Mouse (Mus musculus): ENCODE data around the gene Rnf183. TPM values are rescaled to one million over a fixed set of nuclear protein-coding genes. Genes with fewer than 3 reads are reported as not detected.

Rnf183 gene
- polyA plus RNA-seq, 2 experiments, result 0.14 TPM; not detected in 1

GRCm38 (mm10) chr4:62385439-62385838, 49.6 kb downstream of the Rnf183 start:
- Histone ChIP-seq H3K4me3 (replicated peaks; ENCODE audit: low read length) (no peak overlapping the region), H3K27ac (replicated peaks; ENCODE audit: low read depth, low read length) (no peak overlapping the region), H3K36me3 (ENCODE audit: control insufficient read depth, insufficient read depth, low read length) (peaks cover 25% of the 10 kb centered on the region), H3K4me1 (ENCODE audit: control insufficient read depth, insufficient read depth, low read length) (no peaks in the 10 kb centered on the region), H3K27me3 (ENCODE audit: control insufficient read depth, insufficient read depth, low read length) (no peaks in the 10 kb centered on the region), H3K4me2 (replicated peaks; ENCODE audit: low read depth, low read length, severe bottlenecking) (no peak overlapping the region), H3K9me3 (ENCODE audit: control insufficient read depth, low read length) (no peaks in the 10 kb centered on the region), H3K9ac (ENCODE audit: low read depth, low read length, severe bottlenecking) (no peak overlapping the region)
- WGBS, result 90% methylated on average over 7 of the region's 7 CpGs
- ATAC-seq (ENCODE audit: low FRiP score, low read depth) (no peak), DNase-seq (ENCODE audit: low spot score) (no peak)
- TF ChIP-seq POLR2A (IDR thresholded peaks at IDR 0.05; ENCODE audit: borderline replicate concordance, extremely low read depth, insufficient read depth, insufficient read length), result no peak

GRCm38 (mm10) chr4:62384159-62384558, 50.9 kb downstream of the Rnf183 start:
- H3K9me3 ChIP-seq (ENCODE audit: control insufficient read depth, low read length), result no peaks in the 10 kb centered on the region
- DNase-seq (ENCODE audit: low spot score) (no peak), ATAC-seq (ENCODE audit: low FRiP score, low read depth) (no peak)
- WGBS, result 88% methylated on average over 1 of the region's 1 CpGs
- H3K4me2 ChIP-seq (replicated peaks; ENCODE audit: low read depth, low read length, severe bottlenecking), result no peak overlapping the region
- H3K27ac ChIP-seq (replicated peaks; ENCODE audit: low read depth, low read length), result no peak overlapping the region
- peaks cover 19% of the 10 kb centered on the region for H3K36me3 ChIP-seq (ENCODE audit: control insufficient read depth, insufficient read depth, low read length)
- H3K27me3 ChIP-seq (ENCODE audit: control insufficient read depth, insufficient read depth, low read length), result no peaks in the 10 kb centered on the region
- TF ChIP-seq POLR2A (IDR thresholded peaks at IDR 0.05; ENCODE audit: borderline replicate concordance, extremely low read depth, insufficient read depth, insufficient read length), result no peak
- no peak overlapping the region for H3K4me3 ChIP-seq (replicated peaks; ENCODE audit: low read length)
- no peak overlapping the region for H3K9ac ChIP-seq (ENCODE audit: low read depth, low read length, severe bottlenecking)
- H3K4me1 ChIP-seq (ENCODE audit: control insufficient read depth, insufficient read depth, low read length), result no peaks in the 10 kb centered on the region

GRCm38 (mm10) chr4:62383752-62384151, 51.3 kb downstream of the Rnf183 start:
- Histone ChIP-seq H3K9ac (ENCODE audit: low read depth, low read length, severe bottlenecking) (no peak overlapping the region), H3K4me2 (replicated peaks; ENCODE audit: low read depth, low read length, severe bottlenecking) (no peak overlapping the region), H3K9me3 (ENCODE audit: control insufficient read depth, low read length) (no peaks in the 10 kb centered on the region), H3K4me1 (ENCODE audit: control insufficient read depth, insufficient read depth, low read length) (no peaks in the 10 kb centered on the region), H3K36me3 (ENCODE audit: control insufficient read depth, insufficient read depth, low read length) (peaks cover 15% of the 10 kb centered on the region), H3K27me3 (ENCODE audit: control insufficient read depth, insufficient read depth, low read length) (no peaks in the 10 kb centered on the region), H3K27ac (replicated peaks; ENCODE audit: low read depth, low read length) (no peak overlapping the region), H3K4me3 (replicated peaks; ENCODE audit: low read length) (no peak overlapping the region)
- TF ChIP-seq POLR2A (IDR thresholded peaks at IDR 0.05; ENCODE audit: borderline replicate concordance, extremely low read depth, insufficient read depth, insufficient read length), result no peak
- ATAC-seq (ENCODE audit: low FRiP score, low read depth) (no peak), DNase-seq (ENCODE audit: low spot score) (no peak)
- WGBS, result 87% methylated on average over 7 of the region's 7 CpGs

- Histone ChIP-seq H3K36me3 (ENCODE audit: control insufficient read depth, insufficient read depth, low read length) (peaks cover 10% of the 10 kb centered on the region; the same call in 1 of the 2 replicates), H3K4me2 (replicated peaks; ENCODE audit: low read depth, low read length, severe bottlenecking) (no peak overlapping the region), H3K27ac (replicated peaks; ENCODE audit: low read depth, low read length) (no peak overlapping the region), H3K9ac (ENCODE audit: low read depth, low read length, severe bottlenecking) (no peak overlapping the region), H3K9me3 (ENCODE audit: control insufficient read depth, low read length) (no peaks in the 10 kb centered on the region), H3K4me1 (ENCODE audit: control insufficient read depth, insufficient read depth, low read length) (no peaks in the 10 kb centered on the region), H3K27me3 (ENCODE audit: control insufficient read depth, insufficient read depth, low read length) (no peaks in the 10 kb centered on the region), H3K4me3 (replicated peaks; ENCODE audit: low read length) (no peak overlapping the region)
- 82% methylated on average over 6 of the region's 6 CpGs for WGBS
- DNase-seq (ENCODE audit: low spot score) (no peak), ATAC-seq (ENCODE audit: low FRiP score, low read depth) (no peak)
- TF ChIP-seq POLR2A (IDR thresholded peaks at IDR 0.05; ENCODE audit: borderline replicate concordance, extremely low read depth, insufficient read depth, insufficient read length), result no peak
These were observed 51.8 kb downstream of the Rnf183 start for GRCm38 (mm10) chr4:62383207-62383606.

- ATAC-seq (ENCODE audit: low FRiP score, low read depth), result no peak
- Histone ChIP-seq H3K9ac (ENCODE audit: low read depth, low read length, severe bottlenecking) (no peak overlapping the region), H3K4me2 (replicated peaks; ENCODE audit: low read depth, low read length, severe bottlenecking) (no peak overlapping the region), H3K4me1 (ENCODE audit: control insufficient read depth, insufficient read depth, low read length) (no peaks in the 10 kb centered on the region), H3K4me3 (replicated peaks; ENCODE audit: low read length) (no peak overlapping the region), H3K9me3 (ENCODE audit: control insufficient read depth, low read length) (no peaks in the 10 kb centered on the region), H3K27ac (replicated peaks; ENCODE audit: low read depth, low read length) (no peak overlapping the region), H3K36me3 (ENCODE audit: control insufficient read depth, insufficient read depth, low read length) (0 out of 2 replicates have a peak, but pooled peaks cover 5% of the 10 kb centered on the region), H3K27me3 (ENCODE audit: control insufficient read depth, insufficient read depth, low read length) (no peaks in the 10 kb centered on the region)
- DNase-seq (ENCODE audit: low spot score), result no peak
- 79% methylated on average over 9 of the region's 9 CpGs for WGBS
- no peak for TF ChIP-seq POLR2A (IDR thresholded peaks at IDR 0.05; ENCODE audit: borderline replicate concordance, extremely low read depth, insufficient read depth, insufficient read length)
These were observed 55.2 kb downstream of the Rnf183 start for GRCm38 (mm10) chr4:62379724-62380381.

Other genes with a start within 250 kb of the Rnf183 start
- 6.2 and 7.2 TPM in 2 replicates for gene Zfp37, start 204.2 kb downstream of the Rnf183 start, polyA plus RNA-seq (2012; rRNA removed)
- gene Zfp37, start 204.2 kb downstream of the Rnf183 start, polyA plus RNA-seq (2014; fragmentation: Nextera tagmentation; extraction: Ambion mirVana), result 9.5 and 12.0 TPM in 2 replicates
- 14.4 and 15.8 TPM in 2 replicates for gene Slc31a2, start 172.7 kb downstream of the Rnf183 start, polyA plus RNA-seq (2012; rRNA removed)
- 15.2 and 15.6 TPM in 2 replicates for gene Slc31a2, start 172.7 kb downstream of the Rnf183 start, polyA plus RNA-seq (2014; fragmentation: Nextera tagmentation; extraction: Ambion mirVana)
- gene Fkbp15, start 74.7 kb downstream of the Rnf183 start, polyA plus RNA-seq (2012; rRNA removed), result 24.1 and 25.7 TPM in 2 replicates
- 29.3 and 29.6 TPM in 2 replicates for gene Fkbp15, start 74.7 kb downstream of the Rnf183 start, polyA plus RNA-seq (2014; fragmentation: Nextera tagmentation; extraction: Ambion mirVana)
- gene Slc31a1, start 74.5 kb downstream of the Rnf183 start, polyA plus RNA-seq (2012; rRNA removed), result 33.1 and 33.3 TPM in 2 replicates
- gene Slc31a1, start 74.5 kb downstream of the Rnf183 start, polyA plus RNA-seq (2014; fragmentation: Nextera tagmentation; extraction: Ambion mirVana), result 45.0 and 46.0 TPM in 2 replicates
- gene Cdc26, start 26.6 kb downstream of the Rnf183 start, polyA plus RNA-seq (2012; rRNA removed), result 114 and 146 TPM in 2 replicates
- gene Cdc26, start 26.6 kb downstream of the Rnf183 start, polyA plus RNA-seq (2014; fragmentation: Nextera tagmentation; extraction: Ambion mirVana), result 184 and 190 TPM in 2 replicates
- 27.4 and 28.9 TPM in 2 replicates for gene Prpf4, start 26.5 kb downstream of the Rnf183 start, polyA plus RNA-seq (2012; rRNA removed)
- gene Prpf4, start 26.5 kb downstream of the Rnf183 start, polyA plus RNA-seq (2014; fragmentation: Nextera tagmentation; extraction: Ambion mirVana), result 20.8 and 22.4 TPM in 2 replicates
- 3.9 and 4.1 TPM in 2 replicates for gene Wdr31, start 35.6 kb upstream of the Rnf183 start, polyA plus RNA-seq (2012; rRNA removed)
- gene Wdr31, start 35.6 kb upstream of the Rnf183 start, polyA plus RNA-seq (2014; fragmentation: Nextera tagmentation; extraction: Ambion mirVana), result 4.6 TPM in 2 replicates
- gene Bspry, start 44.8 kb upstream of the Rnf183 start, polyA plus RNA-seq (2012; rRNA removed), result 7.2 and 7.4 TPM in 2 replicates
- gene Bspry, start 44.8 kb upstream of the Rnf183 start, polyA plus RNA-seq (2014; fragmentation: Nextera tagmentation; extraction: Ambion mirVana), result 11.7 and 13.3 TPM in 2 replicates
- 7.6 and 9.0 TPM in 2 replicates for gene Hdhd3, start 68.2 kb upstream of the Rnf183 start, polyA plus RNA-seq (2012; rRNA removed)
- 12.6 and 15.0 TPM in 2 replicates for gene Hdhd3, start 68.2 kb upstream of the Rnf183 start, polyA plus RNA-seq (2014; fragmentation: Nextera tagmentation; extraction: Ambion mirVana)
- gene Alad, start 84.7 kb upstream of the Rnf183 start, polyA plus RNA-seq (2012; rRNA removed), result 57.3 and 66.7 TPM in 2 replicates
- 90.2 and 97.8 TPM in 2 replicates for gene Alad, start 84.7 kb upstream of the Rnf183 start, polyA plus RNA-seq (2014; fragmentation: Nextera tagmentation; extraction: Ambion mirVana)
- 39.8 and 51.4 TPM in 2 replicates for gene Pole3, start 89.8 kb upstream of the Rnf183 start, polyA plus RNA-seq (2012; rRNA removed)
- gene Pole3, start 89.8 kb upstream of the Rnf183 start, polyA plus RNA-seq (2014; fragmentation: Nextera tagmentation; extraction: Ambion mirVana), result 77.9 and 80.2 TPM in 2 replicates
- 0.35 and 0.51 TPM in 2 replicates for gene 4933430I17Rik, start 90.1 kb upstream of the Rnf183 start, polyA plus RNA-seq (2012; rRNA removed)
- 0.14 and 0.54 TPM in 2 replicates for gene 4933430I17Rik, start 90.1 kb upstream of the Rnf183 start, polyA plus RNA-seq (2014; fragmentation: Nextera tagmentation; extraction: Ambion mirVana)
- gene Rgs3, start 124.6 kb upstream of the Rnf183 start, polyA plus RNA-seq (2012; rRNA removed), result 67.6 and 68.2 TPM in 2 replicates
- gene Rgs3, start 124.6 kb upstream of the Rnf183 start, polyA plus RNA-seq (2014; fragmentation: Nextera tagmentation; extraction: Ambion mirVana), result 37.6 and 40.2 TPM in 2 replicates

Data from limb, embryonic 14.5 days (tissue).